Mouse (Mus musculus) c-Kit-positive CD71-negative TER-119-negative erythroid progenitor cells, embryonic 14.5 days (primary cell): ENCODE measurements around the gene Cldn7.

ENCODE experiments used
- DNase-seq: peaks from one replicate; pipeline ENCODE4 v3.0.0-alpha.2; 2013; ENCODE audit warnings: low read depth

Gene Cldn7

GRCm38 (mm10) chr11:69991711-69992110 lies 27.1 kb downstream of the Cldn7 start:
- no peak for DNase-seq

GRCm38 (mm10) chr11:69992396-69992795 lies 27.8 kb downstream of the Cldn7 start:
- no peak for DNase-seq

GRCm38 (mm10) chr11:69992932-69993331 lies 28.4 kb downstream of the Cldn7 start:
- DNase-seq = no peak

- no peak for DNase-seq
These were observed 30.0 kb downstream of the Cldn7 start for GRCm38 (mm10) chr11:69994401-69995090.

- DNase-seq = peak; percentile 99
These were observed 30.9 kb downstream of the Cldn7 start, which contains the start of gene Phf23 for GRCm38 (mm10) chr11:69995391-69995960. TSS of gene Phf23 (plus strand) at chr11:69995777.

- no peak for DNase-seq
These were observed 31.8 kb downstream of the Cldn7 start for GRCm38 (mm10) chr11:69996161-69997061.

GRCm38 (mm10) chr11:69997070-69997509 lies 32.5 kb downstream of the Cldn7 start:
- no peak for DNase-seq

- no peak for DNase-seq
These were observed 34.2 kb downstream of the Cldn7 start for GRCm38 (mm10) chr11:69998567-69999491.

GRCm38 (mm10) chr11:69999666-70000065 lies 35.1 kb downstream of the Cldn7 start:
- no peak for DNase-seq

- peak; percentile 87 for DNase-seq
These were observed 35.9 kb downstream of the Cldn7 start, which contains the start of gene Dvl2 for GRCm38 (mm10) chr11:70000396-70000898. TSS of gene Dvl2 (plus strand) at chr11:70000595.

GRCm38 (mm10) chr11:70001159-70001558 lies 36.6 kb downstream of the Cldn7 start:
- DNase-seq = no peak

GRCm38 (mm10) chr11:70001865-70002264 lies 37.3 kb downstream of the Cldn7 start:
- DNase-seq = no peak

GRCm38 (mm10) chr11:70002471-70002870 lies 37.9 kb downstream of the Cldn7 start:
- DNase-seq = no peak

GRCm38 (mm10) chr11:70005521-70005920 lies 40.9 kb downstream of the Cldn7 start:
- DNase-seq = no peak

GRCm38 (mm10) chr11:70010033-70010432 lies 45.5 kb downstream of the Cldn7 start:
- no peak for DNase-seq

GRCm38 (mm10) chr11:70010548-70010947 lies 46.0 kb downstream of the Cldn7 start:
- DNase-seq = no peak

- no peak for DNase-seq
These were observed 46.4 kb downstream of the Cldn7 start for GRCm38 (mm10) chr11:70010961-70011360.

GRCm38 (mm10) chr11:70012931-70013330 lies 48.4 kb downstream of the Cldn7 start:
- DNase-seq = no peak

GRCm38 (mm10) chr11:70013408-70013807 lies 48.8 kb downstream of the Cldn7 start:
- DNase-seq = no peak

- no peak for DNase-seq
These were observed 49.5 kb downstream of the Cldn7 start for GRCm38 (mm10) chr11:70014051-70014450.

- peak; percentile 81 for DNase-seq
These were observed 50.4 kb downstream of the Cldn7 start, which contains the start of gene Acadvl for GRCm38 (mm10) chr11:70014880-70015558. TSS of gene Acadvl (minus strand) at chr11:70015411.
